Mouse (Mus musculus) 416B (cell line): ENCODE data around the gene Tpm4.

ENCODE experiments used
- DNase-seq: peaks from one replicate; pipeline ENCODE4 v3.0.0; 2011; ENCODE audit warnings: low read depth

Tpm4 gene

DNA sequence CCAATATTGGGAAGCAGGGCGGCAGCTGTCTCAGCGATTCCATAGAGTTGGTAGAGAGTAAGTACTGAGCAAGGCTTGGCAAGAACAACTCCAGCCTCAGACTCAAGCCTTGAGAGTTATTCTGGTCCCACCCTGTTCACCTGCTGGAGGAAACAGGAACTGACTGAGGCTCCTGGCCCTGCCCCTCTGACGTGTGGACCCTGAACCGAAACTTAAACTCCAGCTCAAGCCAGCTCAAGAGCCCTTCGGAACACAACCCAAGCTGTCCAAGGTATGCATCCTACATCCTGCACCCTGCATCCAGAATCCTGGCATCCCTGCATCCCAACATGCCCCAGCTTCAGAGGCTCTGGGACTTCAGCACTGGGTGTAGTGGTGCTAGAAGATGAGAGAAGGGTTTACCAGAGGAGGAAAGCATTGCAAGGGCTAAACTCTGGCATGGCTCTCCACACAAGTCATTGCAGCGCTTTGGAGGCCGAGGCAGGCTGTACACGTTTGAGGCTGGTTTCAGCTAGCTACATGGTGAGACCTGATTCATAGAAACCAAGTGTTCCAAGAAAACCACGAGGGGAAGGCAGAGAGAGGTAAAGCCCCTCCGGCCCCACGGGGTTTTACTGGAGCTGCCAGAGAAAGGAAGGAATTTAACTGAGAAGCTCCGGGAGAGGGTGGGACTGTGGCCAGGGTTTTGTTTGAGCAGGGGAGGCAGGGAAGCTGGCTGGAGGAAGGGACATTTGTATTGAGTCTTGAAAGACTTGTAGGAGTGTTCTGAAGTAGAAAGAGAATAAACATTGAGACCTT, 54.8 kb downstream of the Tpm4 start, which contains the start of gene Hsh2d:
Hsh2d (plus strand) TSS at position 222 of the 798 bp plus-strand sequence.
- DNase-seq: no peak

DNA sequence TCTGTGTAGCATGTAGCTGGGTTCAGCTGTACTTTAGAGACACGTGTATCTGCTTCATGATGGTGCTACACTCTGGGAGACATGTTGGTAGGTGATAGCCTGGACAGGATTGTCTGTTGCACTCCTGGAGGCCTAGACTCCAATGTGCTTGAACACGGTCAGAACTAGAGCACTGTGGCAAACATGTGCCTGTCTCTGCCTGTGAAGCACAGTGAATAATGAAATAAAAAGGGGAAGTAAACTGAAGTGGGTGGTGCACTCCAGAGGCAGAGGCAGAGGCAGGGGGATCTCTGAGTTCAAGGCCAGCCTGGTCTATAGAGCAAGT, 55.4 kb downstream of the Tpm4 start:
- DNase-seq: no peak

DNA sequence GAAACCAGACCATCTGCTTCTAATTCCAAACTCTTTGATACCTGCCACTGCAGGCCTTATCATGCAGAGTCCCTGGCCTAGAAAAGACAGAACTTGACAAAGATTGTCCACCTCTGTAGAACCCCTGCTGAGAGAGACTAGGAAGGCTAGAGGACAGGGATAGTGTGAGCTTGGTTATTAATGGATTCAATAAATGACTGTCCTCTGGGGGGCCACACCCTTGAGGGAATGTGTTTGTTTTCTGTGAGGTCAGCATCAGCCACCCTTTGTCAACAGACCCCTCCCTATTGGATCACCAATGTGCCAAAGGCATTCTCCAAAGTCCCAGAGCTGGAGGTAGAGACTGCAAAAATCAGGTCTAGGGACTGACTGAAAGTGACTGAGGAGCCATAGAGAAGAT, 57.3 kb downstream of the Tpm4 start:
- no peak for DNase-seq

DNA sequence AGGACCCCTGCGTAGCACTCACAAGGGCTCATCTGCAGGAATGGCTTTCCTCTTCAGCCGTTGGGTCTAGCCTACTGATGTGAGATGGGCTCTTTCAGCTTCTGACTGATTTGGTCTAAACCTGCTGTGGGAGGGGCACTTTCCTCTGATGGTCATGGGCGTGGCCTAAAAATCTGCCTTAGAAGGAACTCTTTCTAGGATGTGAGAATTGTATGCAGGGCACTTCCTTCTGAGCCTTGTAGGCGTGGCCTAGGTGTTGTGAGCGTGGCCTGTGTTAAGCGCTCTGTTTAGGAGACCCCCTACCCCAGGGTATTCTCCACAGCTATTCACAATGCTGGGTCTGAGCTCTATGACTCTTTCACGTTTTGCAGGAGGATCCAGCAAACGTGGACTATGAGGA, 63.2 kb downstream of the Tpm4 start:
- no peak for DNase-seq
